Mouse (Mus musculus) MEL (cell line): Measurements from ENCODE around the gene Fam234b. TPM values are rescaled to one million over a fixed set of nuclear protein-coding genes. Genes with fewer than 3 reads are reported as not detected.

Experiments used
- DNase-seq: peaks from one replicate; pipeline ENCODE4 v3.0.0; 2011; ENCODE audit warnings: low read depth, low spot score
- H3K27ac ChIP-seq: 2 replicates; pipeline ENCODE4 v1.5.1; 2012; ENCODE audit warnings: low read depth, mild to moderate bottlenecking, control low read depth, low read length, moderate library complexity; ENCODE audit not compliant: control insufficient read depth
- H3K27me3 ChIP-seq, 2 experiments: fragments of 150-350 bp in 1 of 2; sonication (generic) in 1 of 2; 2 replicates each; pipeline ENCODE4 v1.6.1; 2012; ENCODE audit warnings: low read length in 2 of 2, mild to moderate bottlenecking in 2 of 2, improper control_type of control experiment in 1 of 2, moderate library complexity in 1 of 2; ENCODE audit not compliant: insufficient read depth in 2 of 2, control insufficient read depth in 1 of 2
- H3K36me3 ChIP-seq, 2 experiments: 2 replicates each; pipeline ENCODE4 v1.6.1; 2012 to 2014; ENCODE audit warnings: low read length in 2 of 2, improper control_type of control experiment in 1 of 2, inconsistent platforms in 1 of 2, mild to moderate bottlenecking in 1 of 2; ENCODE audit not compliant: insufficient read depth in 2 of 2, control insufficient read depth in 1 of 2
- H3K4me1 ChIP-seq, 2 experiments: fragments of 150-350 bp in 1 of 2; sonication (generic) in 1 of 2; 2 replicates each; pipeline ENCODE4 v1.6.1; 2012; ENCODE audit warnings: low read length in 2 of 2, improper control_type of control experiment in 1 of 2, mild to moderate bottlenecking in 1 of 2; ENCODE audit not compliant: insufficient read depth in 2 of 2, control insufficient read depth in 1 of 2
- H3K4me3 ChIP-seq, 2 experiments: fragments of 150-350 bp in 1 of 2; sonication (generic) in 1 of 2; 2 replicates each; pipeline ENCODE4 v1.5.1; 2012; ENCODE audit warnings: low read depth in 2 of 2, low read length in 2 of 2, mild to moderate bottlenecking in 2 of 2, moderate library complexity in 2 of 2, control low read depth in 1 of 2, improper control_type of control experiment in 1 of 2; ENCODE audit not compliant: control insufficient read depth in 1 of 2, insufficient read depth in 1 of 2
- H3K79me2 ChIP-seq: 2 replicates; pipeline ENCODE4 v1.6.1; 2012; ENCODE audit warnings: mild to moderate bottlenecking, low read length, moderate library complexity; ENCODE audit not compliant: control insufficient read depth, poor library complexity, insufficient read depth
- H3K9ac ChIP-seq: 2 replicates; pipeline ENCODE4 v1.6.1; 2012; ENCODE audit warnings: low read depth, mild to moderate bottlenecking, control low read depth, low read length, moderate library complexity; ENCODE audit not compliant: control insufficient read depth, poor library complexity, severe bottlenecking
- H3K9me3 ChIP-seq: fragments of 150-350 bp; sonication (generic); replicated peaks from 2 replicates; pipeline ENCODE4 v1.6.1; 2012; ENCODE audit warnings: mild to moderate bottlenecking, low read length, improper control_type of control experiment, moderate library complexity; ENCODE audit not compliant: insufficient read depth
- BHLHE40 ChIP-seq: IDR thresholded peaks from 2 replicates; pipeline ENCODE4 v1.6.1; 2012; ENCODE audit warnings: low read depth, mild to moderate bottlenecking, inconsistent platforms, low read length, improper control_type of control experiment, borderline replicate concordance
- CHD2 ChIP-seq: IDR thresholded peaks from 2 replicates; pipeline ENCODE4 v1.6.1; 2011; ENCODE audit warnings: low read length, improper control_type of control experiment
- CTCF ChIP-seq, 3 experiments: IDR thresholded peaks in 2 of 3; conservative IDR thresholded peaks in 1 of 3; 2 replicates each; pipeline ENCODE4 v1.5.1; 2011 to 2012; ENCODE audit warnings: low read length in 3 of 3, low read depth in 2 of 3, mild to moderate bottlenecking in 2 of 3, improper control_type of control experiment in 1 of 3, inconsistent platforms in 1 of 3, mixed read lengths in 1 of 3, moderate library complexity in 1 of 3; ENCODE audit not compliant: control insufficient read depth in 1 of 3, insufficient read depth in 1 of 3, poor library complexity in 1 of 3, severe bottlenecking in 1 of 3
- E2F4 ChIP-seq: IDR thresholded peaks from 2 replicates; pipeline ENCODE4 v1.6.1; 2011; ENCODE audit warnings: low read depth, low read length, improper control_type of control experiment, borderline replicate concordance
- EP300 ChIP-seq, 2 experiments: IDR thresholded peaks; 2 replicates each; pipeline ENCODE4 v1.6.1; 2011; ENCODE audit warnings: improper control_type of control experiment in 2 of 2, low read length in 2 of 2, low read depth in 1 of 2, mild to moderate bottlenecking in 1 of 2
- HCFC1 ChIP-seq: IDR thresholded peaks from 2 replicates; pipeline ENCODE4 v1.6.1; 2012; ENCODE audit warnings: low read depth, mild to moderate bottlenecking, inconsistent platforms, low read length, improper control_type of control experiment, moderate library complexity
- MAX ChIP-seq: IDR thresholded peaks from 2 replicates; pipeline ENCODE4 v1.6.1; 2011; ENCODE audit warnings: low read length, improper control_type of control experiment
- MEF2A ChIP-seq: IDR thresholded peaks from 2 replicates; pipeline ENCODE4 v1.6.1; 2014; ENCODE audit warnings: low read depth, mild to moderate bottlenecking, inconsistent platforms, low read length, improper control_type of control experiment; ENCODE audit not compliant: poor library complexity, insufficient replicate concordance, severe bottlenecking; ENCODE audit errors: extremely low read depth
- MXI1 ChIP-seq: IDR thresholded peaks from 2 replicates; pipeline ENCODE4 v1.6.1; 2011; ENCODE audit warnings: mild to moderate bottlenecking, low read depth, low read length, improper control_type of control experiment
- MYC ChIP-seq: IDR thresholded peaks from 2 replicates; pipeline ENCODE4 v1.6.1; 2011; ENCODE audit warnings: low read depth, mild to moderate bottlenecking, low read length, improper control_type of control experiment, moderate library complexity
- NRF1 ChIP-seq: IDR thresholded peaks from 2 replicates; pipeline ENCODE4 v1.6.1; 2014; ENCODE audit warnings: low read depth, mild to moderate bottlenecking, inconsistent platforms, low read length, improper control_type of control experiment, moderate library complexity; ENCODE audit not compliant: poor library complexity, insufficient read depth, severe bottlenecking
- POLR2A ChIP-seq, 2 experiments: IDR thresholded peaks; 2 replicates each; pipeline ENCODE4 v1.6.1; 2011 to 2012; ENCODE audit warnings: low read length in 2 of 2, mild to moderate bottlenecking in 2 of 2, control low read depth in 1 of 2, improper control_type of control experiment in 1 of 2, low read depth in 1 of 2, moderate library complexity in 1 of 2; ENCODE audit not compliant: control insufficient read depth in 1 of 2, insufficient read depth in 1 of 2, poor library complexity in 1 of 2
- POLR2AphosphoS2 ChIP-seq: IDR thresholded peaks from 2 replicates; pipeline ENCODE4 v1.6.1; 2011; ENCODE audit warnings: low read length, improper control_type of control experiment
- RAD21 ChIP-seq: IDR thresholded peaks from 2 replicates; pipeline ENCODE4 v1.6.1; 2011; ENCODE audit warnings: mild to moderate bottlenecking, low read depth, low read length, improper control_type of control experiment
- TBP ChIP-seq: IDR thresholded peaks from 2 replicates; pipeline ENCODE4 v1.8.0; 2011; ENCODE audit warnings: low read depth, low read length, improper control_type of control experiment
- TCF12 ChIP-seq: IDR thresholded peaks from 2 replicates; pipeline ENCODE4 v1.6.1; 2014; ENCODE audit warnings: low read depth, mild to moderate bottlenecking, inconsistent platforms, low read length, improper control_type of control experiment, moderate library complexity
- UBTF ChIP-seq: IDR thresholded peaks from 2 replicates; pipeline ENCODE4 v1.6.1; 2012; ENCODE audit warnings: low read depth, mild to moderate bottlenecking, inconsistent platforms, low read length, improper control_type of control experiment, moderate library complexity, borderline replicate concordance; ENCODE audit not compliant: insufficient read depth
- USF1 ChIP-seq: IDR thresholded peaks from 2 replicates; pipeline ENCODE4 v1.6.1; 2014; ENCODE audit warnings: low read depth, mild to moderate bottlenecking, inconsistent platforms, low read length, improper control_type of control experiment, moderate library complexity
- USF2 ChIP-seq, 2 experiments: IDR thresholded peaks; 2 replicates each; pipeline ENCODE4 v1.6.1; 2011 to 2012; ENCODE audit warnings: improper control_type of control experiment in 2 of 2, low read length in 2 of 2, borderline replicate concordance in 1 of 2, inconsistent platforms in 1 of 2, low read depth in 1 of 2, mild to moderate bottlenecking in 1 of 2; ENCODE audit not compliant: insufficient read depth in 1 of 2
- ZC3H11A ChIP-seq: IDR thresholded peaks from 2 replicates; pipeline ENCODE4 v1.6.1; 2012; ENCODE audit warnings: low read depth, mild to moderate bottlenecking, inconsistent platforms, low read length, improper control_type of control experiment
- ZKSCAN1 ChIP-seq: IDR thresholded peaks from 2 replicates; pipeline ENCODE4 v1.6.1; 2012; ENCODE audit warnings: low read depth, mild to moderate bottlenecking, inconsistent platforms, low read length, improper control_type of control experiment, moderate library complexity
- ZMIZ1 ChIP-seq: IDR thresholded peaks from 2 replicates; pipeline ENCODE4 v1.6.1; 2012; ENCODE audit warnings: low read depth, mild to moderate bottlenecking, inconsistent platforms, low read length, improper control_type of control experiment, moderate library complexity
- polyA plus RNA-seq, 2 experiments: library from polyadenylated mRNA; stranded (reverse) in 1 of 2; unstranded in 1 of 2; fragments of >175 nt in 1 of 2; fragments of >200 nt in 1 of 2; gene quantifications; 2 replicates each; pipeline versions ENCODE4 v1.2.1 to v1.2.4; 2012; ENCODE audit warnings: low replicate concordance in 2 of 2, low read depth in 1 of 2; ENCODE audit not compliant: insufficient read length in 2 of 2, insufficient read depth in 1 of 2, missing spikeins in 1 of 2
- total RNA-seq: library from RNA; depleted of rRNA; stranded (reverse); fragments of 300-350 nt; gene quantifications from 2 replicates; pipeline ENCODE4 v1.2.3, GENCODE M21; 2012

Fam234b gene
- total and polyA plus RNA-seq, 3 experiments: 12.2 to 20.5 TPM; not detected in 1

- H3K36me3 ChIP-seq: no peaks in the 10 kb centered on the region; a peak in 1 of 4 replicates
Observed at GRCm38 (mm10) chr6:135228465-135228941, 30.7 kb downstream of the Fam234b start.

DNA sequence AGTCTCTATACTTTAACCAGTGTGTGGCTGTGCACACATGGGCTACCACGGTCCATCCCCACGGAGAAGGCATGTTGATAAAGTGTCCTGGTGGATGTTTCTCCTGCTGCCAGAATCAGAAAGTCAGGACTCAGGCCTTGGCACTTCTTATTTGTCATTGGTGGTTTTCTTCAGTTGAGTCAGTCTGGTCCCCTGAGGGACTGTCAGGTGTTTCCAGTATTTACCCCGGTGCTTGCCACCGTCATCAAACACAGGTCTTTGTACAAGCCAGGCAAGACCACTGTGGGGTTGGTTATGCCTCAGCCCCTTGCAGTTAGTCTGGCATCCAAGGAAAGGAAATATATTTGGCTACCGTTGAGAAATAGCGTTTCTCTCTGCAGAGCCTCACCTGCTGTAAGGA lies 32.8 kb downstream of the Fam234b start:
- H3K27me3 ChIP-seq: no peaks in the 10 kb centered on the region
- no peak for TF ChIP-seq POLR2AphosphoS2
- TF ChIP-seq MEF2A: no peak
- no peak for TF ChIP-seq RAD21
- TF ChIP-seq UBTF: no peak
- no peak for TF ChIP-seq HCFC1
- TF ChIP-seq USF2 (IDR thresholded peaks at IDR 0.05; ENCODE audit: borderline replicate concordance in 1 of 2, insufficient read depth in 1 of 2, low read depth in 1 of 2, low read length in 2 of 2): no peak
- TF ChIP-seq MYC: no peak
- TF ChIP-seq CTCF (IDR thresholded peaks at IDR 0.05 in 2 of 3, conservative IDR thresholded peaks at IDR 0.05 in 1 of 3; ENCODE audit: control insufficient read depth in 1 of 3, insufficient read depth in 1 of 3, low read depth in 2 of 3, low read length in 3 of 3, poor library complexity in 1 of 3, severe bottlenecking in 1 of 3): no peak
- TF ChIP-seq ZMIZ1: no peak
- TF ChIP-seq TCF12: no peak
- TF ChIP-seq TBP: no peak
- TF ChIP-seq, all 39 proteins: peak for 0
- no peaks in the 10 kb centered on the region for H3K9me3 ChIP-seq
- no peak overlapping the region for H3K9ac ChIP-seq
- no peak overlapping the region for H3K27ac ChIP-seq
- no peaks in the 10 kb centered on the region; a peak in 1 of 4 replicates for H3K36me3 ChIP-seq
- no peak for DNase-seq
- H3K4me3 ChIP-seq: no peak overlapping the region
- no peaks in the 10 kb centered on the region for H3K79me2 ChIP-seq
- no peaks in the 10 kb centered on the region for H3K4me1 ChIP-seq

More at GRCm38 (mm10) chr6:135228465-135228941, 30.7 kb downstream of the Fam234b start:
- Histone ChIP-seq H3K9ac (no peak overlapping the region), H3K9me3 (no peaks in the 10 kb centered on the region), H3K27me3 (no peaks in the 10 kb centered on the region), H3K79me2 (no peaks in the 10 kb centered on the region), H3K4me3 (no peak overlapping the region), H3K4me1 (no peaks in the 10 kb centered on the region), H3K27ac (no peak overlapping the region)
- no peak for DNase-seq
- TF ChIP-seq MAX: no peak
- no peak for TF ChIP-seq E2F4
- TF ChIP-seq MXI1: no peak
- TF ChIP-seq POLR2A (IDR thresholded peaks at IDR 0.05; ENCODE audit: control insufficient read depth in 1 of 2, insufficient read depth in 1 of 2, low read depth in 1 of 2, low read length in 2 of 2, poor library complexity in 1 of 2): no peak
- TF ChIP-seq EP300 (IDR thresholded peaks at IDR 0.05; ENCODE audit: low read depth in 1 of 2, low read length in 2 of 2): no peak
- no peak for TF ChIP-seq USF1
- TF ChIP-seq ZC3H11A: no peak
- no peak for TF ChIP-seq ZKSCAN1
- TF ChIP-seq NRF1: no peak
- no peak for TF ChIP-seq CHD2
- no peak for TF ChIP-seq BHLHE40
